8 mouse cellular contexts compared by ENCODE assay signal in genomic region chr10:108161261-108162256, GRCm38 (mm10). TPM values are rescaled to one million over a fixed set of nuclear protein-coding genes. Genes with fewer than 3 reads are reported as not detected.
A peak's percentile ranks its signal among the peaks of the same experiment; 100 is the strongest.
DNase-seq lines count a peak whose midpoint lies in the region; ATAC-seq lines count a peak whose summit lies in the region.

TSS of gene Ppp1r12a (plus strand) at chr10:108162193.

- peak within 1 kb of the TSS; percentile 88 for H3K9ac ChIP-seq in hindbrain, embryonic 11.5 days (ENCODE audit: low read depth, low read length)

- WGBS in hindbrain, embryonic 11.5 days = under 1% methylated on average over 74 of the region's 89 CpGs

- H3K36me3 ChIP-seq in hindbrain, embryonic 11.5 days (ENCODE audit: control insufficient read depth, insufficient read depth, low read length) = no peaks in the 10 kb centered on the region

- peak within 1 kb of the TSS; percentile 50 for H3K4me2 ChIP-seq in hindbrain, embryonic 11.5 days (replicated peaks; ENCODE audit: low read depth, low read length)

- H3K27me3 ChIP-seq in hindbrain, embryonic 11.5 days (ENCODE audit: control insufficient read depth, insufficient read depth, low read length) = no peaks in the 10 kb centered on the region

- H3K27ac ChIP-seq in hindbrain, embryonic 11.5 days (ENCODE audit: low read depth, low read length) = peak within 1 kb of the TSS; percentile 99

- H3K4me1 ChIP-seq in hindbrain, embryonic 11.5 days (replicated peaks; ENCODE audit: control insufficient read depth, insufficient read depth, low read length) = peaks cover 3% of the 10 kb centered on the region; the same call in 1 of the 2 replicates

- no peaks in the 10 kb centered on the region for H3K9me3 ChIP-seq in hindbrain, embryonic 11.5 days (ENCODE audit: control insufficient read depth, low read length)

- DNase-seq in MN1 (ENCODE audit: low spot score) = peak; percentile 99
- DNase-seq in cerebellum, adult 9-10 months = peak; percentile 94
- peak; percentile 82 to 94 for DNase-seq in frontal cortex, adult 2 months (ENCODE audit: extremely low spot score in 1 of 2, low spot score in 1 of 2)
- DNase-seq in hindbrain, embryonic 11.5 days (ENCODE audit: low spot score) = peak; percentile 98
- DNase-seq in layer of hippocampus, postnatal 14 days (ENCODE audit: low spot score in 2 of 2) = peak; percentile 94 to 95
- DNase-seq in lung, postnatal 14 days = peak; percentile 96
- DNase-seq in retina, adult 2 months (ENCODE audit: low read depth, low spot score) = peak; percentile 88
- peak; percentile 92 to 94 for DNase-seq in thymus, postnatal 36 days

- peak within 1 kb of the TSS; percentile 92 for H3K4me3 ChIP-seq in hindbrain, embryonic 11.5 days (ENCODE audit: low read depth, low read length)

- ATAC-seq in hindbrain, embryonic 11.5 days (ENCODE audit: low FRiP score) = peak; percentile 98

RNA-seq across cellular contexts. Expression of gene Ppp1r12a, which starts in this region (rescaled TPM):
- 89.7 and 96.4 TPM in 2 replicates for polyA plus RNA-seq in frontal cortex, adult 2 months (2012; rRNA removed)
- polyA plus RNA-seq in hindbrain, embryonic 11.5 days (2014; fragmentation: Nextera tagmentation; extraction: Ambion mirVana) = 87.2 and 97.2 TPM in 2 replicates
- 100 to 1,000 TPM; 112 TPM for total RNA-seq in layer of hippocampus, postnatal 14 days (2021)

Comparison
In these comparisons a context has a peak if more than half of its experiments do, and no peak if none do; other contexts are left out.
1. Peak in every context shown above with its lines: DNase-seq, ATAC-seq, H3K4me3 ChIP-seq and H3K27ac ChIP-seq.